Mouse (Mus musculus): ENCODE data around the gene Armc5.

GRCm38 (mm10) chr7:128208187-128208586, 29.0 kb upstream of the Armc5 start:
- TF ChIP-seq CTCF (IDR thresholded peaks at IDR 0.05; ENCODE audit: borderline replicate concordance, extremely low read depth, insufficient read depth, insufficient read length) (peak; percentile 82; the same call in 1 of the 2 replicates), POLR2A (IDR thresholded peaks at IDR 0.05; ENCODE audit: borderline replicate concordance, extremely low read depth, insufficient read depth, insufficient read length, poor library complexity, severe bottlenecking) (no peak)
